Mouse (Mus musculus): ENCODE measurements at regions not wholly inside any gene's neighbourhood (a gene's known extent, or its start where the extent isn't known, plus 50 kb on each side); places are given as distances from the start of the nearest gene placed in this dataset.

GRCm38 (mm10) chr15:74456675-74457040 lies 179.5 kb downstream of the Mroh4 start:
- TF ChIP-seq CTCF (IDR thresholded peaks at IDR 0.05; ENCODE audit: low read depth), result no peak
- TF ChIP-seq EP300 (IDR thresholded peaks at IDR 0.05; ENCODE audit: low read depth), result no peak

All from liver, embryonic 14.5 days (tissue).